Mouse (Mus musculus): ENCODE measurements at regions not wholly inside any gene's neighbourhood (a gene's known extent, or its start where the extent isn't known, plus 50 kb on each side); places are given as distances from the start of the nearest gene placed in this dataset.
A peak's percentile ranks its signal among the peaks of the same experiment; 100 is the strongest.

DNA sequence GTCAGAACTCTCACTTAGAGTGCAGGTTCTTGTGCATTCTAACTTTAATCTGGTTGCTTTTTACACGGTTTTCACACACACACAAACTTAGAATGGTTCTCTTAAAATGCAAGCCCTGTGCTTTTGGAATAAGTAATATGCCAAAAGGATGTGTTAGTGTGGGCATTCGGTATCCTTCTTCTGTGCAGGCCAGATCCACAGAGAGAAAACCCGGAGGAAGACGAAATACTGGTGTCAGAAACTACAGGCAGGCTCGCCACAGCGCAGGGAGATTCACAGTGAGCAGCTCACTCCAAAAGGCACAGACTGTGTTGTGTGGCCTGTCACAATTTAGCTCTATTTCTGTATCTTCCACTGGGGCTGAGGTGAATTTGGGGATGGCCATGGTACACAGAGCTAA lies 129.5 kb downstream of the Pja2 start:
- Histone ChIP-seq H3K27ac (ENCODE audit: low read length) (no peak overlapping the region), H3K4me3 (ENCODE audit: low read length) (no peak overlapping the region), H3K9ac (ENCODE audit: low read depth, low read length) (no peak overlapping the region), H3K4me2 (ENCODE audit: low read depth, low read length) (no peak overlapping the region), H3K4me1 (ENCODE audit: control insufficient read depth, insufficient read depth, low read length) (no peaks in the 10 kb centered on the region; the same call in 1 of the 2 replicates), H3K27me3 (replicated peaks; ENCODE audit: control insufficient read depth, insufficient read depth, low read length) (no peaks in the 10 kb centered on the region), H3K9me3 (ENCODE audit: control insufficient read depth, low read length) (no peaks in the 10 kb centered on the region), H3K36me3 (ENCODE audit: control insufficient read depth, insufficient read depth, low read length) (no peaks in the 10 kb centered on the region)
- no peak for ATAC-seq
- 89% methylated on average over 6 of the region's 6 CpGs for WGBS

DNA sequence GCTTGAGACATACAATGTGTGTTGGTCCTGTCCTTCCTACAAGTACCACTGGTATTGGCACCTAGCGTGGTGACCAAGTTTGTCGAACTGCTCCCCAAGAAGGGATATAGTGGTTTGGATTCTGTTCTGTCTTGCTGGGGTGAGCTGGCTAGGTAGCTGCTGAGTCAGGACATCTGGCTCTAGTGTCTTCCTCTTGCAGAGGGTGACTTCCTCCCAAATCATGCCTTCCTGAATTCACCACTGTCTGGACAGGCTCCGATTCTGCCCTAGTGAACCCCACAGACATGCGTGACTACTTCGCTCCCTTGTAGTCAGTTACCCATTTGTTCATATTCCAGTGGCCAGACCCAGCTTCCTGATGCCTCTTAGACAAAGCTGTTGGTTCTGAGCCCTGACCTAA lies 130.1 kb downstream of the Pja2 start:
- Histone ChIP-seq H3K4me3 (ENCODE audit: low read length) (no peak overlapping the region), H3K27me3 (replicated peaks; ENCODE audit: control insufficient read depth, insufficient read depth, low read length) (no peaks in the 10 kb centered on the region), H3K9me3 (ENCODE audit: control insufficient read depth, low read length) (no peaks in the 10 kb centered on the region), H3K27ac (ENCODE audit: low read length) (no peak overlapping the region), H3K36me3 (ENCODE audit: control insufficient read depth, insufficient read depth, low read length) (no peaks in the 10 kb centered on the region), H3K9ac (ENCODE audit: low read depth, low read length) (no peak overlapping the region), H3K4me2 (ENCODE audit: low read depth, low read length) (no peak overlapping the region), H3K4me1 (ENCODE audit: control insufficient read depth, insufficient read depth, low read length) (no peaks in the 10 kb centered on the region; the same call in 1 of the 2 replicates)
- no peak for ATAC-seq
- 96% methylated on average over 5 of the region's 5 CpGs for WGBS

- WGBS: 65% methylated on average over 14 of the region's 14 CpGs
- H3K9ac ChIP-seq (ENCODE audit: low read depth, low read length): no peak overlapping the region
- ATAC-seq: no peak
- H3K27ac ChIP-seq (ENCODE audit: low read length): no peak overlapping the region
- no peak overlapping the region for H3K4me2 ChIP-seq (ENCODE audit: low read depth, low read length)
- no peaks in the 10 kb centered on the region for H3K9me3 ChIP-seq (ENCODE audit: control insufficient read depth, low read length)
- H3K4me1 ChIP-seq (ENCODE audit: control insufficient read depth, insufficient read depth, low read length): no peaks in the 10 kb centered on the region; the same call in 1 of the 2 replicates
- H3K36me3 ChIP-seq (ENCODE audit: control insufficient read depth, insufficient read depth, low read length): no peaks in the 10 kb centered on the region
- no peak overlapping the region for H3K4me3 ChIP-seq (ENCODE audit: low read length)
- H3K27me3 ChIP-seq (replicated peaks; ENCODE audit: control insufficient read depth, insufficient read depth, low read length): no peaks in the 10 kb centered on the region
Observed at GRCm38 (mm10) chr17:64200092-64200877, 131.4 kb downstream of the Pja2 start.

DNA sequence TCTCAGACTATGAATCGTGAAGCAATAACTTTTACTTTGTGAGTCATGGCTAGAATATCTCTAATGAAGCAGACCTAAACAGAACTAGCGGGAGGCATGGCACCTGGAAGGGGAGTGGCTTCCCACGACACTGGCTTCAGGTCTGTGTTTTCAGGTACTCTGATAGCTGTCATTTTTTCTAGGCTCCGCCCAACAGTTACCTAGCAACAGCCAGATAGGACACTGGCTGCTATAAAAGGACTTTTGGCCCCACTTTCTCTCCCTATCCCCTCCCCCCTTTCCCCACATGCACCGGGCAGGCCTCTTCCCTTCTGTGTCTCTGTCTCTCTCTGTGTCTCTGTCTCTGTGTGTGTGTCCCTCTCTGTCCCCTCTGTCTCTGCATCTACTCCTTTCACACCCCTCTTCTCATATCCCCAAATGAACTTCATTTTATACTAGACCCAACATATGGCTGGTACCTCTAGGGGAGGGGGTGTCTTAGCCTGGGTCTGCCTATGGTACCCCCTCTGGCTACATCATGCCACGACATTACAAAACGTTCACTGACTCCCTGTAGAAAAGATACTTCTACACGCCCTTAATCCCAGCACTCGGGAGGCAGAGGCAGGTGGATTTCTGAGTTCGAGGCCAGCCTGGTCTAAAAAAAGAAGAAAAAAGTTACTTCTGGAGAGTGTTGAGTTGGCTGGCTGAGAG lies 132.3 kb downstream of the Pja2 start:
- no peaks in the 10 kb centered on the region for H3K36me3 ChIP-seq (ENCODE audit: control insufficient read depth, insufficient read depth, low read length)

GRCm38 (mm10) chr17:64196437-64196836 lies 135.3 kb downstream of the Pja2 start:
- H3K27me3 ChIP-seq (replicated peaks; ENCODE audit: control insufficient read depth, insufficient read depth, low read length): no peaks in the 10 kb centered on the region
- no peaks in the 10 kb centered on the region for H3K36me3 ChIP-seq (ENCODE audit: control insufficient read depth, insufficient read depth, low read length)
- H3K4me2 ChIP-seq (ENCODE audit: low read depth, low read length): no peak overlapping the region
- no peak overlapping the region for H3K27ac ChIP-seq (ENCODE audit: low read length)
- no peaks in the 10 kb centered on the region for H3K4me1 ChIP-seq (ENCODE audit: control insufficient read depth, insufficient read depth, low read length)
- no peak overlapping the region for H3K9ac ChIP-seq (ENCODE audit: low read depth, low read length)
- no peaks in the 10 kb centered on the region for H3K9me3 ChIP-seq (ENCODE audit: control insufficient read depth, low read length)
- 85% methylated on average over 10 of the region's 10 CpGs for WGBS
- H3K4me3 ChIP-seq (ENCODE audit: low read length): no peak overlapping the region
- no peak for ATAC-seq

More for the DNA sequence above, 132.3 kb downstream of the Pja2 start:
- peak; percentile 95 for ATAC-seq
- no peaks in the 10 kb centered on the region for H3K9me3 ChIP-seq (ENCODE audit: control insufficient read depth, low read length)
- no peak overlapping the region for H3K9ac ChIP-seq (ENCODE audit: low read depth, low read length)
- H3K27ac ChIP-seq (ENCODE audit: low read length): no peak overlapping the region
- H3K4me3 ChIP-seq (ENCODE audit: low read length): no peak overlapping the region
- no peaks in the 10 kb centered on the region; the same call in 1 of the 2 replicates for H3K4me1 ChIP-seq (ENCODE audit: control insufficient read depth, insufficient read depth, low read length)
- no peaks in the 10 kb centered on the region for H3K27me3 ChIP-seq (replicated peaks; ENCODE audit: control insufficient read depth, insufficient read depth, low read length)
- 80% methylated on average over 10 of the region's 10 CpGs for WGBS
- H3K4me2 ChIP-seq (ENCODE audit: low read depth, low read length): no peak overlapping the region

DNA sequence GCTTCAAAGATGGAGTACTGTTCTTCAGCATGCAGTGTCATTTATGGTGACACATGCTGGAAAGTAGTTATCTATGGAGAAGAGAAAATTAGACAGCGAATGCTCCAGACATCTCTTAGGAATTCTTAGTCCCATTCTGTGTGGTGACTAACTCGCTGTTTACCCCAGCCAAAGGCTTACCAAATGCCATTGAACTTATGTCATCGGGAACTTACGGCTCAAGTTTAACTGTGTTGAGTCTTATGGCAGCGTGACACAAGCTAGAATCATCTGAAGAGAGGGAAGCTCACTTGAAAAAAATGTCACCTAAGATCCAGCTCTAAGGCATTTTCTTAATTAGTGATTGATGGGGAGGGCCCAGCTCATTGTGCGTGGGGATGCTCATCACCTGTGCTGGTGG lies 138.7 kb downstream of the Pja2 start:
- Histone ChIP-seq H3K27me3 (replicated peaks; ENCODE audit: control insufficient read depth, insufficient read depth, low read length) (no peaks in the 10 kb centered on the region), H3K4me2 (ENCODE audit: low read depth, low read length) (no peak overlapping the region), H3K36me3 (ENCODE audit: control insufficient read depth, insufficient read depth, low read length) (no peaks in the 10 kb centered on the region), H3K4me1 (ENCODE audit: control insufficient read depth, insufficient read depth, low read length) (no peaks in the 10 kb centered on the region), H3K9ac (ENCODE audit: low read depth, low read length) (no peak overlapping the region), H3K27ac (ENCODE audit: low read length) (no peak overlapping the region), H3K9me3 (ENCODE audit: control insufficient read depth, low read length) (no peaks in the 10 kb centered on the region), H3K4me3 (ENCODE audit: low read length) (no peak overlapping the region)
- WGBS: 89% methylated on average over 6 of the region's 6 CpGs
- no peak for ATAC-seq
